Mouse (Mus musculus) erythroblast, adult 5-6 weeks (primary cell): ENCODE measurements around the gene Cx3cr1. TPM values are rescaled to one million over a fixed set of nuclear protein-coding genes. Genes with fewer than 3 reads are reported as not detected.

Experiments
- total RNA-seq, 2 experiments: library from RNA; stranded (forward) in 1 of 2; stranded (reverse) in 1 of 2; fragments of 150-400 nt in 1 of 2; fragments of 200-764, 138-1000 nt in 1 of 2; gene quantifications; 2 replicates each; pipeline versions ENCODE4 v1.2.3 to v1.2.4; 2015 to 2017; ENCODE audit warnings: low replicate concordance in 2 of 2

Cx3cr1 gene
- total RNA-seq, 2 experiments from 2014 or later: 6.7 to 13.7 TPM

Other genes with a start within 250 kb of the Cx3cr1 start
- not detected in 2 replicates for gene Scn11a, start 244.4 kb downstream of the Cx3cr1 start, total RNA-seq (2015; ENCODE audit: low replicate concordance)
- not detected in 2 replicates for gene Scn11a, start 244.4 kb downstream of the Cx3cr1 start, total RNA-seq (2017; ENCODE audit: low replicate concordance)
- 31.3 and 85.3 TPM in 2 replicates for gene Wdr48, start 175.0 kb downstream of the Cx3cr1 start, total RNA-seq (2015; ENCODE audit: low replicate concordance)
- gene Wdr48, start 175.0 kb downstream of the Cx3cr1 start, total RNA-seq (2017; ENCODE audit: low replicate concordance): 23.1 and 25.5 TPM in 2 replicates
- gene Gorasp1, start 132.3 kb downstream of the Cx3cr1 start, total RNA-seq (2015; ENCODE audit: low replicate concordance): 1.0 and 3.5 TPM in 2 replicates
- 0.56 and 2.7 TPM in 2 replicates for gene Gorasp1, start 132.3 kb downstream of the Cx3cr1 start, total RNA-seq (2017; ENCODE audit: low replicate concordance)
- 0.77 and 2.5 TPM in 2 replicates for gene Ttc21a, start 132.3 kb downstream of the Cx3cr1 start, total RNA-seq (2015; ENCODE audit: low replicate concordance)
- 1.2 and 2.0 TPM in 2 replicates for gene Ttc21a, start 132.3 kb downstream of the Cx3cr1 start, total RNA-seq (2017; ENCODE audit: low replicate concordance)
- 2.7 and 2.9 TPM in 2 replicates for gene Csrnp1, start 85.2 kb downstream of the Cx3cr1 start, total RNA-seq (2015; ENCODE audit: low replicate concordance)
- 1.4 and 3.2 TPM in 2 replicates for gene Csrnp1, start 85.2 kb downstream of the Cx3cr1 start, total RNA-seq (2017; ENCODE audit: low replicate concordance)
- not detected in 2 replicates for gene Xirp1, start 46.3 kb downstream of the Cx3cr1 start, total RNA-seq (2015; ENCODE audit: low replicate concordance)
- not detected in 2 replicates for gene Xirp1, start 46.3 kb downstream of the Cx3cr1 start, total RNA-seq (2017; ENCODE audit: low replicate concordance)
- not detected in 2 replicates for gene Ccr8, start 22.2 kb upstream of the Cx3cr1 start, total RNA-seq (2015; ENCODE audit: low replicate concordance)
- not detected in 2 replicates for gene Ccr8, start 22.2 kb upstream of the Cx3cr1 start, total RNA-seq (2017; ENCODE audit: low replicate concordance)
- 79.7 and 177 TPM in 2 replicates for gene Slc25a38, start 40.5 kb upstream of the Cx3cr1 start, total RNA-seq (2015; ENCODE audit: low replicate concordance)
- 230 and 266 TPM in 2 replicates for gene Slc25a38, start 40.5 kb upstream of the Cx3cr1 start, total RNA-seq (2017; ENCODE audit: low replicate concordance)
- gene Rpsa, start 57.8 kb upstream of the Cx3cr1 start, total RNA-seq (2015; ENCODE audit: low replicate concordance): 532 and 535 TPM in 2 replicates
- gene Rpsa, start 57.8 kb upstream of the Cx3cr1 start, total RNA-seq (2017; ENCODE audit: low replicate concordance): 872 and 875 TPM in 2 replicates
- not detected in 2 replicates for gene Mobp, start 79.8 kb upstream of the Cx3cr1 start, total RNA-seq (2015; ENCODE audit: low replicate concordance)
- not detected in 2 replicates for gene Mobp, start 79.8 kb upstream of the Cx3cr1 start, total RNA-seq (2017; ENCODE audit: low replicate concordance)
- gene Myrip, start 231.6 kb upstream of the Cx3cr1 start, total RNA-seq (2015; ENCODE audit: low replicate concordance): not detected in 2 replicates
- gene Myrip, start 231.6 kb upstream of the Cx3cr1 start, total RNA-seq (2017; ENCODE audit: low replicate concordance): not detected in 2 replicates